Mouse (Mus musculus): ENCODE measurements around the gene Gm21317.
"Not testable (repeated sequence)": the region's sequence is repeated elsewhere in the genome, so short reads cannot be mapped to it uniquely, and the experiment has no call there.

Gm21317 gene

GRCm38 (mm10) chrY:82224927-82225326, at the start of gene Gm21317:
Gm21317 (plus strand) TSS chrY:82225227.
- not testable (repeated sequence) for DNase-seq (ENCODE audit: low read depth, low spot score)

Data from brain, embryonic 18.5 days (tissue).